Mouse (Mus musculus) heart, adult 8-10 months (tissue): ENCODE results near the gene Dnase1l1. TPM values are rescaled to one million over a fixed set of nuclear protein-coding genes. Genes with fewer than 3 reads are reported as not detected.

Experiments
- DNase-seq: peaks from one replicate; pipeline ENCODE4 v3.0.0; 2022; ENCODE audit warnings: low spot score
- total RNA-seq, 4 experiments: library from RNA; stranded (reverse); gene quantifications; 2 replicates each; pipeline ENCODE4 v1.2.4; 2022

The Dnase1l1 gene
- 10 to 100 TPM; 17.7 to 20.0 (median 18.3) TPM for total RNA-seq

DNA sequence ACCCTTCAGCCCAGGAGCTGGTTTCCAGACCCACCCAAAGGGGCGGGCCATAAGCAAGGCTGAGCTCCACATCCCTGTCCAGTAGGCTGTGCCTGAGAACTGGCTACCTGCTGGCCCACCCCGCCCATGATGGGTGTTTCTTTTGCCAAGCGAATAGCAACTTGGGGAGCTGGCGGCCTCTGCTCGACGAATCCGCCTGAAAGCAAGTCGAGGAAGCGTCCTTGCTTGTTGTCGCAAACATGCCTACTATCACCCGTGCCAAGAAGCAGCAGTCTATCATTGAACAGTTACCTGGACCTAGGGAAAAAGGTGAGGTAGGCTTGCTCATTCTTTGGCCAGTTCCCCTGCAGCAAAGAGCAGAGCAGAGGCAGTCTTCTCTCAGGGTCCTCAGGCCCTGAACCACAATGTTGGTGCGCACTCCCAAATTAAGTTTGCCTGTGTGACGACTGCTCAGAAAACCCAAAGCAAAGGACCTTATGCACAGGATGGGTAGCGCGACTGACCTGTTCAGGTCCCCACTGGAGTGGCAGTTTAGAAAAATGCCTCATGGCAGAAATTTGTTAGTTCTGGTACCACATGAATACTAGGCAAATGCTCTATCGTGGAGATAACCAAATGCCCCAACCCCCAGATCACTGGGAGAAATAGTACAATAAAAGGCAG, at the start of gene Dnase1l1, which contains the start of gene Taz:
Gene Dnase1l1 (minus strand): TSS at position 606 of the 663 bp plus-strand sequence.
Gene Taz (plus strand): TSS at position 181 of the 663 bp plus-strand sequence.
- DNase-seq, result peak; percentile 84

DNA sequence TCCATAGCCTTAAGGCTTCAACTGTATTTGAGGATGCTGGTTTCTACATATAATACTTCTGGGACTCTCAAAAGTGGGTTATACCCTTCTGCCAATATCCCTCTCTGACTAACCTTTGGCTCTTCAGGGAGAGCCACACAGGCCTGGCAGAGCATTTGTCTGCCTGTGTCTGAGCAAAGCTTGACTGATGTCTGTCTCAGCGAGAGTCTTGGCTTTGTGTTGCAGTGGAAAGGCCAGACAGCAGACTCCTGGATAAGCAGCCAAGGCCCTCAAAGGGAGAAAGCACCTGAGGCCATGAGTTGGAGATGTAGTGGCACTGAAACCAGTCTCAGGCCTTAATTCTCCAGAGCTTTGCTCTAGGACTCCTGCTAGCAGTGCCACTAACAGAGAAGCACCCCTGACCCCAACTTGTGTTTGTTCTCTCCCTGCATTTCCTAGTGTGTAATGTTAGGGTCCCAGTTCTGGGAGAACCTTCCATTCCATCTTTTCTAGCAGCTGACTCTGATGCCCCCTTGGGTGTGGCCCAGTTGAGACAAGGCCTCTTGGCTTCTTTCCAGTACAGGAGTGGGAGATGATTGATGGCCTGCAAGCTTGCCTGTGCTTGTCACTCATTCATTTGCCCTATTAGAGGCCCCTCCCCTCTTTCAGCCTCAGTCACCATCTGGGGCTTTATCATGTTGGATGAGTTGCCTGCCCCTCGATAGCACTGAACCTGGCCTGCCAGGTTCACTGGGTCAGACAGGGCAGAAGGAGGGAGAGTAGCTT, 48.2 kb upstream of the Dnase1l1 start:
- no peak for DNase-seq

DNA sequence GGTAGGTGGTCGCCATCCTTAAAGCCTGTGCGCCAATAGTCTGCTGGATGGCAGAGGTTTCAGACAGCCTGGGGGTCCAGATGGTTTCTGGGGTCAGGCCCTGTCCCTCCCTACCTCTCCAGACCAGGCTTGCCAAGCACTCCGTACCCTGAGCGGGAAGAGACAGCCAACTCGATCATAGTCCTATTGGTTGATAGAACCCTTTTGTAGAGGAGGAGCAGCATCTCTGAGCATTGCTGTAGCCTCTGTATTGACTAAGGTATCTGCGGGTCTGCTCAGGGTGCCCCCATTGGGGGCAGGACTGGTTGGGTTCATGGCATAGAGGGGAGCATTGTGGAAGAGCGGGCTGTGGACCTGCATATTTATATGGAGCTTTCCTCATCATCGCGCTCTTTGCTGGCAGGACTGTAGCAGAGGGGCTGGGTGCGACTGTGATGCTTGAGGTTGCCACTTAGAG, 47.1 kb upstream of the Dnase1l1 start:
- DNase-seq, result no peak

DNA sequence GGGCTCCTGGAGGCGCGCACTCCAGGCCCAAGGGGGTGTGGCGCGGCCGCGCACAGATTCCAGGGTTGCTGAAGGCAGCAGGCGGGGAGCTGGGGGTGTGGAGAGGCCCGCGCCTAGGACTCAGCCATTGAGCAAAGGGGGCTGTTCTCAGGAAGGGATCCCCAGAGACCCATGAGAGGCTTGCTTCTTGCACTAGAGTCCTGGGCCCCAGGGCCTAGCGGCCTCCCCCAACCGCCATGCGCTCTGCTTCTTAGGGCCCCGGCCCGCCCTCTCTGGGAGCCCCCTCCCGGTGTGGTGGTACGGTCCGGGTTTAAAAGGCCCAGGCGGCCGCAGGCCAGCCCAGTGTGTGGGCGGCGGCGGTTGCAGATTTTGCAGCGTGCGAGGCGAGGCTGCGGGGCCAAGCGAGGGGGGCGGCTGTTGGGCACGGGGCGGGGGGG, 46.6 kb upstream of the Dnase1l1 start, which contains the start of gene Plxna3:
Gene Plxna3 (plus strand): TSS at position 342 of the 437 bp plus-strand sequence.
- DNase-seq, result peak; percentile 44

GRCm38 (mm10) chrX:74312540-74313464, 30.7 kb upstream of the Dnase1l1 start, which contains the start of gene Fam50a:
Gene Fam50a, plus strand, starts transcription at chrX:74313033.
- peak; percentile 86 for DNase-seq

DNA sequence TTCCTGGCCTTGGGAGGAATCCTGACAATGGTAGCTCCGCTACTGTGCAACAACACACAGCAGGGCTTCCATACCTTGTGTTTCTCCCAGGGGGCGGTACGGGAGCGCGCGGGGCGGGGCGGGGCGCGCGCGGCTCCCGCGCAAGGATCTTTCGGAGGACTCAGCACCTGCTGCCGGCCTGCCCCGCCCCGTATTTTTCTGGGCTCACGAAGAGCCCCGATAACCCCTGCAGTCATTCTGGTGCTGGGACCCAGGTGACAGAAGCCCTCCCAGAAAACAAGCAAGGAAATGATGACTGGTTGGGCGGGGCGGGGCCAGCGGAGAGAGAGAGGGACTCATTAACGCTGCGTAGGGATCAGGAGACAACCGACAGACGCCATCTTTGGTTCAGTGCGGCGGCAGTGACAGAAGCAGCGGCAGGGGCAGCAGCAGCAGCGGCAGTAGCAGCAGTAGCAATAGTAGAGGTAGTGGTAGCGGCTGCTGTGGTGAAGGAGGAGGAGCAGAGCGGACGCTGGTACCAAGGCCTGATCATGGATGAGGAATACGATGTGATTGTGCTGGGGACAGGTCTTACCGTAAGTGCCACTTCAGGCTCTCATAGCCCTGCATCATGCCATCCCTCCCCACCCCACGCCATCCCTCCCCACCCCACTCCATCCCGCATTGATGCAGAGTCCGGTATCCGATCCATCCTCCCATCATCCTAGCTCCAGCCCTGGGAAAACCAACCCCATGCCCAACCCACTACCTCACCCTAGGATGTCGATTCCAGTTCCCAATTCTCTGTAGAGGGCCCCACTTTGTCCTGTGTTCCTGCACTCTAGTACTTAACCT, 22.9 kb upstream of the Dnase1l1 start, which contains the start of gene Gdi1:
Gene Gdi1 (plus strand): TSS at position 132 of the 834 bp plus-strand sequence.
- peak; percentile 68 for DNase-seq

GRCm38 (mm10) chrX:74299721-74300120, 17.6 kb upstream of the Dnase1l1 start:
- DNase-seq, result no peak

GRCm38 (mm10) chrX:74298348-74298747, 16.2 kb upstream of the Dnase1l1 start:
- no peak for DNase-seq

DNA sequence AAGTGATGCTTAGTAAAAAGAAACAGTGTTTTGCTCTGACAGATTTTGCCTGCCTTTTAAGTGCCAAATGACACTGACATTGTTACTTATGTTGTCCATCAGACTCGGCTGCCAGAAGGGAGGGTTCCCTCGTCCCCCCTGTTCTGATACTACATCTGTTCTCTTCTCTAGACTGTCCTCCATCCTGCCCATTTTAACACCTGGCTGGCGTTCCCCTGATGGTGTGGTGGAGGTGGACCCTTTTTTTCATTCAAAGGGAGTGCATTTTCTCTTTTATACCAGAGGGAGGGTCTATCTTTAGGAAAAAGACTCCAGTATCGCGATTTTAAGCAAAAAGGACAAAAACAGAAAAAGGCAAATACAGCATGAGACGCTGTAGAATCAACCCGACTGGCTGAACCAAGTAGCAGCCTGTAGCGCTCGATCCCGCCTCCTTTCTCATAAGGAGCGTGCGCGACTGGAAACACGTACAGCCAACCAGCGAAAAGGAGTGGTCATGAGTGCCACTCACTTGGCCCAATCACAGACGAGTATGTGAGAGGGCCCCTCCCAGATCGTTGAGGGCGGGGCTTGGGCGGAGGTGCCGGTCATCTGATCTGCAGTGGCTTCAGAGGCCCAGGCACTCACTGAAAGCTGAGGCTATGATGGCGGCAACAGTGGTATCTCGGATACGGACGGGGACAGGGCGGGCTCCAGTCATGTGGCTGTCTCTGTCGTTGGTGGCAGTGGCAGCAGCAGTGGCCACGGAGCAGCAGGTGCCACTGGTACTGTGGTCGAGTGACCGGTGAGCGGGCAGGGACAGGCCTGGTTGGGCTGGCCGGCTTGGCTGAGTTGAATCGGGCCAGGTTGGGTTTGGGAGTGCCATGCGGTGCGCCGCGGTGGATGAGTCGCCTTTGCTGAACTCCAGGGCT, 14.7 kb upstream of the Dnase1l1 start, which contains the start of gene Atp6ap1:
Gene Atp6ap1 (plus strand): TSS at position 560 of the 911 bp plus-strand sequence.
- peak; percentile 95 for DNase-seq

- DNase-seq, result no peak
Measured at GRCm38 (mm10) chrX:74293431-74293830, 11.3 kb upstream of the Dnase1l1 start.

- DNase-seq, result no peak
Measured at GRCm38 (mm10) chrX:74283092-74283437, 928 bp upstream of the Dnase1l1 start.

DNA sequence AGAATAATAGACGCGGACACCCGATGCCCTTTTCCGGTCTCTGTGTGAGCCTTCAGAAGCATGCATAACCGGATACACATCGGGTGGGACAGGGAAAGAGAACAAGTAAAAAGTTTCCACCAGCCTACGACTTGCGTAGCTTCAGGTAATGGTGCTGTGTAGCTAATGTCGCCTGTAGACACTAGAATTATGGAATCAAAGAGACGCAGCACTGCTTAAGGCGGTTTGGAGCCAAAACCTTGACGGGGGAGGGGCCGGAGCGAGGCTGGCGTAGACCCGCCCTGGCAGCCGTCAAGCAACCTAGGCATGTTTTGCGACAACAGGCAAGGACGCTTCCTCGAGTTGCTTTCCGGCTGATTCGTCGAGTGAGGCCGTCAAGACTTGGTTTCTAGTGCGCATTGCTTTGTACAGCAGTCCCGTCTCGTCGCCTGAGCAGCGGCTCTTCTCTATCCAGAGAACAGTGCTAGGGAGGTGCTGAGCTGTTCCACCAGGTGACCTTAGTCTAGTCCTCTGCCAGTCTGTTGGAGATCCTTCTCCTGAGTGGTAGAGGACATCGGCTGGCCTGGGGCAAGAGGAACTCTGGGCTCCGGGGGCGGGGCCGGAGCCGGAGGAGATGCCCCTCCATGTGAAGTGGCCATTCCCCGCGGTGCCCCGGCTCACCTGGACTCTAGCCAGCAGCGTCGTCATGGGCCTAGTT, 406 bp upstream of the Dnase1l1 start:
- peak; percentile 84 for DNase-seq

- no peak for DNase-seq
Measured at GRCm38 (mm10) chrX:74281041-74281731, 951 bp downstream of the Dnase1l1 start.

DNA sequence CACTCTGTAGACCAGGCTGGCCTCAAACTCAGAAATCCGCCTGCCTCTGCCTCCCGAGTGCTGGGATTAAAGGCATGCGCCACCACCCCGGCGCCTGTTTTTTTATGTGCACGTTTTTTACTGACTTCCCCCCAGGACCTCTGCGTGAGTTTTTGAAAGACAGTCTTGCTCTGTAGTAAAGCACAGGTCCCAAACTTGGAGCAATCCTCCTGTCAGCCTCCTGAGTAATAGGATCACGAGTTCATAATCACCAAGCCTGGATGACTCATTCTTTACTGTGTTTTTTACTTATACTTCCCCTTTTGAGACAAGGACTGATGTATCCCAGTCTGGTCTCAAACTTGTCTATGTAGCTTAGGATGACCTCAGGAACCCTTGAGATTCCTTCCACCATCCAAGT, 4.2 kb downstream of the Dnase1l1 start:
- no peak for DNase-seq

- no peak for DNase-seq
Measured at GRCm38 (mm10) chrX:74273422-74274322, 8.5 kb downstream of the Dnase1l1 start.

- no peak for DNase-seq
Measured at GRCm38 (mm10) chrX:74270902-74271551, 11.1 kb downstream of the Dnase1l1 start.
